16 mouse cellular contexts compared by ENCODE assay signal in the genomic region with DNA sequence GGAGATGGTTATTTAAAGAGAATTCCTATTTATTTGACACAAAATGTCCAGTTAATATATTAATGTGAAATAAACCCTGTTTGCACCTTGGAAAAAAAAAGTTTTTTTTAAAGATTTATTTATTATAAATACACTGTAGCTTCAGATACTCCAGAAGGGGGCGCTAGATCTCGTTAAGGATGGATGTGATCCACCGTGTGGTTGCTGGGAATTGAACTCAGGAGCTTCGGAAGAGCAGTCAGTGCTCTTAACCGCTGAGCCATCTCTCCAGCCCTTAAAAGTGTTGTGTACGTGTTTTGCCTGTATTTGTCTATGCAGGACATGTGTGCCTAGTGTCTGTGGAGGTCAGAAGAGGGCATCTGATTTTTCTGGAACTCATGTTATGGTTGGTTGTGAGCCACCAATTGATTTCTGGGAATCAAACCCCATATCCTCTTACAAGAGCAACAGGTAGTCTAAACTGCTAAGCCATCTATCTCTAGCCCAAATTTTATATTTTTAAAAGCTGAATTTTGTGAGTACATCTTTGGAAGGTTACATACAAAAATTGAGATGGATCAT. TPM values are rescaled to one million over a fixed set of nuclear protein-coding genes. Genes with fewer than 3 reads are reported as not detected.
DNase-seq lines count a peak whose midpoint lies in the region; ATAC-seq and TF ChIP-seq lines count a peak whose summit lies in the region.
"Had no signal": no experiment of that assay in that cellular context is flagged by ENCODE, and none has a peak within 500 bp of the region (broad histone marks: within the 10 kb centered on the region; RNA-seq: fewer than 3 reads in every experiment).

No protein-coding gene starts in this region.

- no peaks in the 10 kb centered on the region for H3K4me1 ChIP-seq in midbrain, postnatal 0 days (ENCODE audit: insufficient read depth, low read length)
- H3K4me1 ChIP-seq in midbrain, embryonic 16.5 days (ENCODE audit: control insufficient read depth, insufficient read depth, low read length), result no peaks in the 10 kb centered on the region
- H3K4me1 ChIP-seq in forebrain, embryonic 12.5 days, result no peaks in the 10 kb centered on the region
- H3K4me1 ChIP-seq: hindbrain, embryonic 15.5 days; lung, embryonic 15.5 days had no signal

- TF ChIP-seq CTCF in layer of hippocampus, adult 2 months (conservative IDR thresholded peaks at IDR 0.05), result peak; percentile 54
- peak; percentile 2; the same call in 1 of the 2 replicates for TF ChIP-seq CTCF in midbrain, postnatal 0 days (IDR thresholded peaks at IDR 0.05)

- no peak overlapping the region for H3K4me3 ChIP-seq in layer of hippocampus, adult 2 months
- no peak overlapping the region for H3K4me3 ChIP-seq in midbrain, postnatal 0 days (ENCODE audit: low read depth, low read length)
- no peak overlapping the region for H3K4me3 ChIP-seq in midbrain, embryonic 16.5 days (ENCODE audit: low read depth, low read length)
- H3K4me3 ChIP-seq in forebrain, embryonic 12.5 days (replicated peaks), result no peak overlapping the region
- H3K4me3 ChIP-seq: hindbrain, embryonic 15.5 days; lung, embryonic 15.5 days had no signal

- no peak overlapping the region for H3K9ac ChIP-seq in midbrain, postnatal 0 days (replicated peaks; ENCODE audit: low read length, poor library complexity, severe bottlenecking)
- no peak overlapping the region for H3K9ac ChIP-seq in midbrain, embryonic 16.5 days (ENCODE audit: low read depth, low read length)
- no peak overlapping the region for H3K9ac ChIP-seq in forebrain, embryonic 12.5 days
- H3K9ac ChIP-seq: hindbrain, embryonic 15.5 days; lung, embryonic 15.5 days had no signal

- no peaks in the 10 kb centered on the region for H3K9me3 ChIP-seq in midbrain, postnatal 0 days (ENCODE audit: low read length)
- H3K9me3 ChIP-seq in midbrain, embryonic 16.5 days (replicated peaks; ENCODE audit: control insufficient read depth, low read length, poor library complexity, severe bottlenecking), result no peaks in the 10 kb centered on the region
- H3K9me3 ChIP-seq in forebrain, embryonic 12.5 days, result no peaks in the 10 kb centered on the region
- H3K9me3 ChIP-seq: hindbrain, embryonic 15.5 days; lung, embryonic 15.5 days had no signal

- ATAC-seq in midbrain, postnatal 0 days (ENCODE audit: low FRiP score), result no peak
- no peak for ATAC-seq in midbrain, embryonic 16.5 days
- no peak for ATAC-seq in forebrain, embryonic 12.5 days (ENCODE audit: low FRiP score)
- ATAC-seq: forebrain, embryonic 14.5 days had no signal

- H3K36me3 ChIP-seq in midbrain, postnatal 0 days (ENCODE audit: insufficient read depth, low read length), result peaks cover 3% of the 10 kb centered on the region; the same call in 1 of the 2 replicates
- H3K36me3 ChIP-seq in midbrain, embryonic 16.5 days (ENCODE audit: control insufficient read depth, insufficient read depth, low read length), result no peaks in the 10 kb centered on the region
- peaks cover 15% of the 10 kb centered on the region for H3K36me3 ChIP-seq in forebrain, embryonic 12.5 days (replicated peaks)

- 71% methylated on average over 6 of the region's 6 CpGs for WGBS in midbrain, postnatal 0 days
- WGBS in midbrain, embryonic 16.5 days, result 70% methylated on average over 6 of the region's 6 CpGs
- WGBS in forebrain, embryonic 12.5 days, result 66% methylated on average over 6 of the region's 6 CpGs

- no peak overlapping the region for H3K4me2 ChIP-seq in midbrain, postnatal 0 days (ENCODE audit: low read depth, low read length, poor library complexity, severe bottlenecking)
- H3K4me2 ChIP-seq in midbrain, embryonic 16.5 days (ENCODE audit: low read length), result no peak overlapping the region
- no peak overlapping the region for H3K4me2 ChIP-seq in forebrain, embryonic 12.5 days
- H3K4me2 ChIP-seq: hindbrain, embryonic 15.5 days; lung, embryonic 15.5 days had no signal

- H3K27ac ChIP-seq in layer of hippocampus, adult 2 months, result no peak overlapping the region
- H3K27ac ChIP-seq in midbrain, postnatal 0 days (ENCODE audit: low read depth, low read length), result no peak overlapping the region
- H3K27ac ChIP-seq in midbrain, embryonic 16.5 days (ENCODE audit: low read length), result no peak overlapping the region
- no peak overlapping the region for H3K27ac ChIP-seq in forebrain, embryonic 12.5 days
- H3K27ac ChIP-seq: hindbrain, embryonic 15.5 days; lung, embryonic 15.5 days had no signal

- H3K27me3 ChIP-seq in midbrain, postnatal 0 days (ENCODE audit: insufficient read depth, low read length), result no peaks in the 10 kb centered on the region
- H3K27me3 ChIP-seq in midbrain, embryonic 16.5 days (ENCODE audit: control insufficient read depth, insufficient read depth, low read depth, low read length), result no peaks in the 10 kb centered on the region
- H3K27me3 ChIP-seq in forebrain, embryonic 12.5 days, result no peaks in the 10 kb centered on the region
- H3K27me3 ChIP-seq: hindbrain, embryonic 15.5 days; lung, embryonic 15.5 days had no signal

- no peak for DNase-seq in layer of hippocampus, adult 2 months (ENCODE audit: low spot score in 2 of 2)
- no peak for DNase-seq in layer of hippocampus, postnatal 36 days
- no peak for DNase-seq in midbrain, postnatal 0 days (ENCODE audit: low spot score)
- DNase-seq in ZHBTc4 (ENCODE audit: low read depth, low spot score), result peak; percentile 63
- no peak for DNase-seq in gastrocnemius, postnatal 10 days
- DNase-seq: adrenal gland, postnatal 14 days; cerebellum, adult 9-11 months; embryo, embryonic 11 days; heart, postnatal 10 days; kidney, adult 8-10 months; thymus, adult 2 months had no signal

RNA-seq across cellular contexts. Expression of a gene that starts 14.9 kb away (rescaled TPM):
- 10 to 100 TPM; 59.2 to 61.1 TPM for total RNA-seq in layer of hippocampus, adult 2 months (2021)
- total RNA-seq in layer of hippocampus, postnatal 36 days (2021), result 10 to 100 TPM; 64.5 to 68.8 TPM
- 15.3 and 22.1 TPM in 2 replicates for total RNA-seq in midbrain, postnatal 0 days (2014; rRNA removed)
- 44.7 and 50.4 TPM in 2 replicates for polyA plus RNA-seq in midbrain, postnatal 0 days (2015; fragmentation: Nextera tagmentation; extraction: Ambion mirVana)
- 59.8 and 67.9 TPM in 2 replicates for polyA plus RNA-seq in midbrain, embryonic 16.5 days (2015; fragmentation: Nextera tagmentation; extraction: Ambion mirVana)
- polyA plus RNA-seq in forebrain, embryonic 12.5 days (2016; fragmentation: Nextera tagmentation; extraction: Ambion mirVana), result 116 and 117 TPM in 2 replicates
- 100 to 1,000 TPM; 231 to 242 TPM for total RNA-seq in gastrocnemius, postnatal 10 days (2021)

RNA-seq across cellular contexts. Expression of a gene that starts 15.1 kb away (rescaled TPM):
- total RNA-seq in layer of hippocampus, adult 2 months (2021), result 100 to 1,000 TPM; 535 to 581 TPM
- 100 to 1,000 TPM; 559 to 583 TPM for total RNA-seq in layer of hippocampus, postnatal 36 days (2021)
- total RNA-seq in midbrain, postnatal 0 days (2014; rRNA removed), result 193 and 218 TPM in 2 replicates
- 194 and 204 TPM in 2 replicates for polyA plus RNA-seq in midbrain, postnatal 0 days (2015; fragmentation: Nextera tagmentation; extraction: Ambion mirVana)
- 144 and 172 TPM in 2 replicates for polyA plus RNA-seq in midbrain, embryonic 16.5 days (2015; fragmentation: Nextera tagmentation; extraction: Ambion mirVana)
- polyA plus RNA-seq in forebrain, embryonic 12.5 days (2016; fragmentation: Nextera tagmentation; extraction: Ambion mirVana), result 55.2 and 60.1 TPM in 2 replicates
- 10 to 100 TPM; 40.0 to 45.3 TPM for total RNA-seq in gastrocnemius, postnatal 10 days (2021)

RNA-seq across cellular contexts. Expression of a gene that starts 18.5 kb away (rescaled TPM):
- total RNA-seq in layer of hippocampus, adult 2 months (2021), result 10 to 100 TPM; 41.4 to 43.0 TPM
- 10 to 100 TPM; 36.5 to 46.7 TPM for total RNA-seq in layer of hippocampus, postnatal 36 days (2021)
- total RNA-seq in midbrain, postnatal 0 days (2014; rRNA removed), result 12.0 and 14.1 TPM in 2 replicates
- polyA plus RNA-seq in midbrain, postnatal 0 days (2015; fragmentation: Nextera tagmentation; extraction: Ambion mirVana), result 1.4 and 1.5 TPM in 2 replicates
- polyA plus RNA-seq in midbrain, embryonic 16.5 days (2015; fragmentation: Nextera tagmentation; extraction: Ambion mirVana), result 2.0 and 2.5 TPM in 2 replicates
- polyA plus RNA-seq in forebrain, embryonic 12.5 days (2016; fragmentation: Nextera tagmentation; extraction: Ambion mirVana), result 4.7 and 4.8 TPM in 2 replicates
- 10 to 100 TPM; 35.8 to 40.6 TPM for total RNA-seq in gastrocnemius, postnatal 10 days (2021)
